Mouse (Mus musculus) erythroblast, embryonic 14.5 days (primary cell): ENCODE measurements around the gene Gm10358.

Experiments used
- GATA1 ChIP-seq: IDR thresholded peaks from 2 replicates; pipeline ENCODE4 v1.6.1; 2012; ENCODE audit warnings: low read length, inconsistent platforms, mixed read lengths
- TAL1 ChIP-seq: IDR thresholded peaks from 3 replicates; pipeline ENCODE4 v1.6.1; 2012; ENCODE audit warnings: low read length, inconsistent platforms, mixed read lengths

DNA sequence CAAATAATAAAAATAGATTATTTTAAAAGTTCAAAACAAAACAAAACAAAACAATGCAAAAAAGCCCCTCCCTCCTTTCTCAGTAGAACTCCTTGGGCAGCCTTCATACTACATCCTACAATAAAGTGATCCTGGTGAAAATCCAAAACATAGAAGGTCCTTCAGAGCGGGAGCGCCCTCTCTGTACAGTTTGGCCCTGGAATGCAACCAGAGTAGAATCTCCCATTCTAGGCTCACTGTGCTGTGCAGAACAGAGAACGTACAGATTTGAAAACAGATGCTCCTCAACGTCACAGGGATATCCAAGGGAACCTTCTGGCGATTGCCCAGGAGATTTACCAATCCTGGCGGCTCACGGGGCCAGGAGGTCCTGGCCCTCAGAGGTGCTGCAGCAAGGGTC is 42.0 kb upstream of the Gm10358 start, which contains the start of gene Iqcm:
- TF ChIP-seq GATA1 = no peak
- TF ChIP-seq TAL1 = no peak
